Mouse (Mus musculus): ENCODE results near the gene BC025920. TPM values are rescaled to one million over a fixed set of nuclear protein-coding genes. Genes with fewer than 3 reads are reported as not detected.

The BC025920 gene
- total RNA-seq, 2 experiments from 2014 or later = 3.1 to 3.3 TPM

DNA sequence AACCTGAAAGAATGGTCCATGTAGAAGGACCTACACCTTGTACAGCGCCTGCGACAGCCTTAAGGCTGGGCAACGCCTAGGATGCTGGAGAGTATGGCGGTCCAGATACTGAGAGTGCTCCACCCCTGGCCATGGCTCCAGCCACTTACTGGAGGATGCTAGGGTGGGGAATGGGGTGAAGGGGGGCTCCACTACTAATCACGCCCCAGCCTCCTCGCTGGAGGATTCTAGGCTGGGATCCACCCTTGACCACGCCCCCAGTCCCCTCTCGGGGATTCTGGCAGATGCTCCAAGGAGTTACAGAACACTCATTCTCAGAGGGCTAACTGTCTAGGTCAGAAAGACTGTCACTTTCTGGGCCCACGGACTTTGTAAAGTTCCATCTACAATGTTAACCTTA, 33.1 kb upstream of the BC025920 start:
- DNase-seq (ENCODE audit: low spot score) = peak; percentile 75

DNA sequence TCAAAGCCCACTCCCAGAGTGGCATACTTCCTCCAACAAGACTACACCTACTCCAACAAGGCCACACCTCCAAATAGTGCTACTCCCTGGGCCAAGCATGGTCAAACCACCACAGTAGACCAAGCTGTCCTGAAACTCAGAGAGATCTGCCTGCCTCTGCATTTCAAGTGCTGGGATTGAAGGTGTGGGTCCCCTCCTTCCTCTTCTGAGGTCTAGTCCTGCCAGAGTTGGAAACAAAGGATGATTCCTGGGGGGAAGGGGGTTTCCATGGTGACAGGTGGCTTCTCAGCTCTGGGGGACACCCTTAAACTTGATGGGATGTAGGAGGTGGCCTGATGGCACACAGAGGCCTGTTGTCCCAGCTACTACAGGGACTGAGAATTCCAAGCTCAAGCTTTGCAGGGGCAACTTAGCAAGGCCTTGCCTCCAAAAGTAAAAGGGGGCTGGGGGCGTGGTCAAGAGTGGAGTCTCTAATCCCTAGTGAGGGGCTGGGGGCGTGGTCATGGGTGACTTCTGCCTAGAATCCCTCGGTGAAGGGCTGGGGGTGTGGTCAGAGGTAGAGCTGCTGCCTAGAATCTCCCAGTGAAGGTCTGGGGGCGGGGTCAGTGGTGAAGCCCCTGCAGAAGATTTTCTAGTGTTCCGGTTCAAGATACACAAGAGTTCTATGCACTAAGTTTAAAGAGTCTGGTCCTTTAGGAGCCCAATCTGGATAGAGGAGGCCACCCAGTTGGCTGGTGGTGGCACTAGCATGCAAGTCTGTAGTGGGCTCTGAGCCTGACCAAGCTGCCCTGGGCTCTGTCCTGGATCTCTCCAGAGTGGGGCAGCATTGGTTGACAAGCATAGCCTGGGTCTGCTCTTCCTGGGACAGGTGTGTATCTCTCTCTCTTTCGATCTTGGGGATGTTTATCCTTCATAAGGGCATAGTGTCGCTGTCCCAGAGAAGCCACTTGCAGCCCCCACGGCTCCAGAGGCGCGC, 31.7 kb upstream of the BC025920 start, which contains the start of gene Tle2:
Tle2 (plus strand) TSS at position 481 of the 976 bp plus-strand sequence.
- DNase-seq (ENCODE audit: low spot score) = no peak

DNA sequence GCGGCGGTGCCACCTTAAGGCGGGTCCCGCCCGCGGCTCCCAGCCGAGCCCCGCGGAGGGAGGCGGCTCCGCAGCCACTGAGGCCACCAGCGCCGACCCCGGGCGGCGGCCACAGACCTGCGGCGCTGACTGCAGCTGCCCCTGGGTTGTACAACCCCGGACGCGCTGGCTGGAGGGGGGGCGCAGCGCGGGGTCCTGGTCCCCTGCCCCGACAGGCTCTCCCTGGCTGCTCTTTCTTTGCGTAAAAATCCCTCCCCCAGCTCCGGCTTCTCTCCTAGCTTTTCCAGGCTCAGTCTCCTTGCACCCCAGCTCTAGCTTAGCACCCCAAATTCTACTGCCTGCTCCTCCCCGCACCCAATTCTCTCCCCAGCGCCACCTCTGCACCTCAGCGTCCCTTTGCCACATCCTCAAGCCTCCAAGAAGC, 30.9 kb upstream of the BC025920 start:
- DNase-seq (ENCODE audit: low spot score) = no peak

DNA sequence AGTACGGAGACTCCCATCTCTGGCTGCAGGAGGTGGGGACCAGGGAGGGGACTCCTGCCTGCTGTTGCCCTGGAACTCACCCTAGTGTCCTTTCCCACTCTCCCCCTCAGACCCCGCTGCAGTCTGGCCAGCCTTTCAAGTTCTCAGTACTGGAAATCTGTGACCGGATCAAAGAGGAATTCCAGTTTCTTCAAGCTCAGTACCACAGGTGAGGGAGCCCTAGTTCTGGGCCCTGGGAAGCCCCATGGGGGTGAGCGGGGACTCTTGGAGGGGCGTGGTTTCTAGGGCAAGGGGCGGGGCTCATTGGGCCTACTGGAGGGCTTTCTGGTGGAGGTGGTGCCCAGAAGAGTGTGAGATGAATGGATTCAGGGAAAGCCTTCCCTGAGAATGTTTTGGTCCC, 30.4 kb upstream of the BC025920 start:
- DNase-seq (ENCODE audit: low spot score) = no peak

DNA sequence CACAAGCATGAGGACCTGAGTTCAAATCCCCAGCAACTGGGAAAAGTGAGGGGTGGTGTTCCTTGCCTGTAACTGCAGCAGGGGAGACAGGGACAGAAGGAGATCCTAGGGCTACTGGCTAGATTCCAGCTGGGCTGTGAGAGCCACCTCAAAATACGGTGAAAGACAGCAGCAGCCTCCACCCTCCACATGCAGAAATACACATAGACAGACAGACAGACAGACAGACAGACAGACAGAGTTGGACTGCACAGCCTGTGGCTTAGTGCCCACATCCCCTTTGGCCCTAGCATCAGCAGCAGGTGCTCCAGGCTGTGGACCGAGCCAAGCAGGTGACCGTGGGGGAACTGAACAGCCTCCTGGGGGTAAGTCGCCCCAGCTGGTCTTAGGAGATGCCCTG, 26.1 kb upstream of the BC025920 start:
- DNase-seq (ENCODE audit: low spot score) = no peak

DNA sequence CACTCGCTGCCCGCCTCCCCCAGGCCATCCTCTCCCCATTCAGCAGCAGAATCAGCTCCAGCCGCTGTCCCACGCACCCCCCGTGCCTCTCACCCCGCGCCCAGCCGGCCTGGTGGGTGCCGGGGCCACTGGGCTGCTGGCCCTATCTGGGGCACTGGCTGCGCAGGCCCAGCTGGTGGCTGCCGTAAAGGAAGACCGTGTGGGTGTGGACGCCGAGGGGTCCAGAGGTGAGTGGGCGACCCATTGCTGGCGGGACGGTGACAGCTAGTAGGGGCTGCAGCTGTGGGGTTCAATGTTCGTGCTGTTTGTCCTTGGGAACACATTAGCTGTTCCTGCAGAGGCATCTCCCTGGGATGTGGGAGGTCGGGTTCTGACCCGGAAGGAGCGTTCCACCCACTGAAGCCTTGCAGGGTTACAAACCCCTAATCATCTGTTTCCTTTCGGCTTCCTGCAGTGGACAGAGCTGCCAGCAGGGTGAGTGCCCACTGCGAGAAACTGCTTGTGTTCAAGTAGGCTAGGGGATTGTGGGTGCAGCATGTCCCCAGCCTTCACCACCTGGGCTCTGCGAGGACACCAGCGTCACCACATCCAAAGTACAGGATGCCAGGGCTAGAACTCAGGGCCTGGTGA, 25.5 kb upstream of the BC025920 start:
- no peak for DNase-seq (ENCODE audit: low spot score)

DNA sequence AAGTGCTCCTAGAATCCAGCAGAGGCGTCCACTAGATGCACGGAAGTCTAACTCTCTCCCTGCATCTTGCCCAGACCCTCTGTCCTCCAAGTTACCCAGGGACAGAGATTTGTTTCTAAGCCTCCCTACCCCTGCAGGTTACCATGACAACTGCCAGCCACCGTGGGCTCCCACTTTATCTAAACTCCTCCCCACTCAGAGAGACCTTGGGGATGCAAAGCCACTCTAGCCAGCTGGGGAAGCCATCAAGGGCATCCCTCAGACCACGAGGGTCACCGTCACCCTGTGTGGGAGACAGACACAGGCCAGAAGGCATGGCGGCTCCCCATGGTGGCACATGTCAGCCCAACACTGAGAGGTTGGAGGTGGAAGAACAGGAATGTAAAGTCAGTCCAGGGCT, 22.7 kb upstream of the BC025920 start:
- DNase-seq (ENCODE audit: low spot score) = no peak

DNA sequence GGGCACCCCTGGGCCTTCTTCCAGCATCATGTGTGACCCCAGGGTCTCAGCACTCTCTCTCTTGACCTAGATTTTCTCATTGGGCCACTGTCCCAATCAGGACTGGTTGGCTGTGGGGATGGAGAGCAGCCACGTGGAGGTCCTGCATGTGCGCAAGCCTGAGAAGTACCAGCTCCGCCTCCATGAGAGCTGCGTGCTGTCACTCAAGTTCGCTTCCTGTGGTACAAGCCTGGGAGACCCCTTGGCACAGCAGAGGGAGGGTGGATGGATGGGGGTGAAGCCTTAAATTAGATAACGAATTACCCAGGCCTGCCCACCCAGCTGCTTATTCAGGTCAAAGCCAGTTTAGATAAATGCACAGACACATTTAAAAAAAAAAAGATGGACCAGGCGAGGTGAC, 17.3 kb upstream of the BC025920 start:
- no peak for DNase-seq (ENCODE audit: low spot score)

DNA sequence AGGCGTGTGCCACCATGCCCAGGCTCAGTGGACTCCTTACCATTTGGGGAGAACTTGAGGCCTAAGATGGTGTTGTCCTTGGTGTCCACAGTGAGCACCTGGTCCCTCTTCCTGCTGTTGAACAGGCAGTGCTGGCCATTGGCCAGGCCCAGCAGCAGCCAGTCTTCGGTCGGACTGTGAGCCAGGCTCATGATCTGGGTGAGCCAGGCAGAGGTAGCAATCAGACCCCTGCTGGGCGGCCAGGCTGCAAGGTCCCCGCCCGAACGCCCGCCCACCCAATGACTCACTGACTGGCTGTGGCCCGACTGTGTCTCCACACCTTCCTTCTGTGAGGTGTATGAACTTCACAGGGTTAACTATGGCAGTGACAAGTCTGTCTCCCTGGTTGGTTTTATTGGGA, 14.2 kb upstream of the BC025920 start:
- DNase-seq (ENCODE audit: low spot score) = no peak

DNA sequence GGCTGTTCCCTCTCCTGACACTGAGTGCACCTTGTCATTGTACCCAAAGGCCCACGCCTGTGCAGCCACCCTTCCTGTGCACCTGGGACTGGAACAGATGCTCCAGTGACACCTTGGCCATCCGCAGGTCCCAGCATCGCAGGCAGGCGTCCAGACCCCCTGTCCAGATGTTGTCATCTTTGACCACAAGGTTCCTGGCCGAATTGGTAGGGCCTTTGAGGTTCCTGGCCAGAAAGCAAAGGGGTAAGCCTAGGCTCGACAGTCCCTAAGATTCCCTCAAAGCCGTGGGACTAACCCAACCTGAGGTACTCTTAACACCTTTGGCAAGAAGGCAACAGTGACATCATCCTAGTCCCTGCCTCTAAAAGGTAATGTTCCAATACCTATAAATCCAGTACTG, 13.4 kb upstream of the BC025920 start:
- DNase-seq (ENCODE audit: low spot score) = no peak

DNA sequence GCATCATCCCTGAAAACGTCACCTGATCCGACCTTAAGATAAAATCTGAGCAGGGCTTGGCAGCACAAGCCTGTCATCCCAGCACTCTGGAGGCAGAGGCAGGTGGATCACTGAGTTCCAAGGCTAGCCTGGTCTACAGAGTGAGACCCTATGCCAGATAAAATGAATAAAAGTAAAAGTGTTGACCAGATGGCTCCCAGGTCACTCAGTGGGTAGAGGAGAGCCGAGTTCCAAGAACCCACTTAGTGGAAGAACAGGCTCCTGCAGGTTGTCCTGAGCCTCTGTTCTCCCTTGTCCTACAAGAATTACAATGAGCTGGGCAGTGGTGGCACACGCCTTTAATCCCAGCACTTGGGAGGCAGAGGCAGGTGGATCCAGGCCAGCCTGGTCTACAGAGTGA, 12.8 kb upstream of the BC025920 start:
- DNase-seq (ENCODE audit: low spot score) = no peak

DNA sequence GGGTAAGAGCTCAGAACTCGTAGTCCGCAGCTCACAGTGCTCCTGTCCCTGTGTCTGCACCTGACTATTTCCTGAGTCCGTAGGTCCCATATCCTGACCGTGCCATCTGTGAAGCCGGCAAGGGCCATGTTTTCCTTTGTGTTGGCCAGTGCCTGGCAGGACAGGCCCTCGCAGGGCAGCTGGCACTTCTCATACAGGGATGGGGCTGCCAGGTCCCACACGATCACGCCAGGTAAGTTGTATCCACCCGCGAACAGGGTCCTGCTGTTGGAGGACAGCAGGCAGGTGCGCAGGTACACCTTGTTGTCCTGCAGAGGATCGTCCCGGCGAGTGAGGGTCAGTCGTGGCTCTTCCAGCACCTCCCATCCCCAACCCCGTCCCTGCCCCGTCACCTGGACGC, 12.1 kb upstream of the BC025920 start:
- no peak for DNase-seq (ENCODE audit: low spot score)

DNA sequence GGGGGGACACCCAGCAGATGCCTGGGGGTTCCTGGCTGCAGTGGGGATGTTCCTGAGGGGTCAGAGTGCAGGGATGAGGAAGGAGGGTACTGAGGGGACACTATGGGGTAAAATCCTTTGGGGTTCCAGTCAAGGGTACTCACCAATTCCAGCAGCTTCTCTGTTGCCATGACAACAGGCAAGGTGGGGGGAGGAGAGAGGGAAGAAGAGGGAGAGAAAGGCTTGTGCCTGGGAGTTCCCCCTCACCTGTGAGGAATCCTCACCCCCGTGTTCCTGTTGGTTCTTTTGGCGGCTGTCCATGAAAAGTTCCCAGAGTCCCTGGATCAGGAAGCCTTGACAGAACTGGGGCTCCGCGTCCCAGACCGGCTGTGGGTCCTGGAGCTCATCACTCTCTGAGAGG, 10.5 kb upstream of the BC025920 start:
- no peak for DNase-seq (ENCODE audit: low spot score)

DNA sequence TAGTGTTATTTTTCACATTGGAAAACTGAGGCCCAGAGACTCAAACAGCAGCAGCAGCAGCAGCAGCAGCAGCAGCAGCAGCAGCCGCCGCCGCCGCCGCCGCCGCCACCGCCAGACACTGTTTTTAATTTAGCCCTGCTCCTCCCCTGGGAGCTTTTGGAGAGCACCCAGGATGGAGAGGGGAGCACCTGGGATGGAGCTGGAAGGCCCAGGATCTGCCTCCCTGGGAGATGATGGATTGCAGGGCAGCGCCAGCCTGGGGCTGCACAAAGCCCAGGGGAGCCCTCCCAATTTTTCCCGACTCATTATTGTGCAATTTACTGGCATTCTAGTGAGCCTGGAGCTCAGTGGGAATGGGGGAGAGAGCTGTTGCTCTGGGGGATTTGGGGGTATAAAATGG, 9.5 kb upstream of the BC025920 start:
- DNase-seq (ENCODE audit: low spot score) = peak; percentile 63

DNA sequence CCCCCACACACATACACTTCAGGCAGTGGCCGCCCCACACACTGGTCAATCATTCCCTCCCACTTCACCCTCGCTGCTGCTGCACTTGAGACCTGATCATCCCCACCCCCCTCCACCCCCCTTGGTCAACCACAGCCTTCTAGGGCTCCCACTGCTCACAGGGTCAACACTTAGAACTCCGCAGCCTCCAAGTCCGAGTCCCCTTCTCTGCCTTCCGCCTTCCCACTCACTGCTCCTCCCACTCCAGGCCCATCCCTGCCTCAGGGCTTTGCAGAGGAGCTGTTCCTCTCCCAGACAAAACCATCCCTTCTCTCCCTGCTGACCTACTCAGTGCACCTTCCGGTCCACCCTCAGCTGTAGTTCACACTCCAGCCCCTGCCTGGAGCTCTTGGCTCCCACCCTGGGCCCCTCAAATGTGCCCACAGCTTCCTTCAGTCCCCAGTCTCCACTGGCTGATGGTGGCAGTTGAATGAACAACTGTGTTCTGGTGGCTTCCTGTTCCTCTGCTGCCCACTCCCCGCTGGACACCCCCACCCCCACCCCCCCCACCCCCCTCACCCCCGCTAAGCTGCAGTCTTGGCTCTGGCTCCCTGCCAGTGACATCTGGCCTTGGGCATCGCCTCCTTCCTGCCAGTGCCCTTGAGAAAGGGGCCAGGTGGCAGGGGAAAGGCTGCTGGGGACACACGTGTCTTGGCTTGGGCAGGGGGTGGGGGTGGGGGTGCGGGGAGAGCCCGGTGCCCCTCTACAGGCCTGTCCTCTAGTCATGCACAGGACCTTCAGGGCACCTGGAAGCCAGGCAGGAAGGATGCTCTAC, 8.7 kb upstream of the BC025920 start:
- peak; percentile 50 for DNase-seq (ENCODE audit: low spot score)

DNA sequence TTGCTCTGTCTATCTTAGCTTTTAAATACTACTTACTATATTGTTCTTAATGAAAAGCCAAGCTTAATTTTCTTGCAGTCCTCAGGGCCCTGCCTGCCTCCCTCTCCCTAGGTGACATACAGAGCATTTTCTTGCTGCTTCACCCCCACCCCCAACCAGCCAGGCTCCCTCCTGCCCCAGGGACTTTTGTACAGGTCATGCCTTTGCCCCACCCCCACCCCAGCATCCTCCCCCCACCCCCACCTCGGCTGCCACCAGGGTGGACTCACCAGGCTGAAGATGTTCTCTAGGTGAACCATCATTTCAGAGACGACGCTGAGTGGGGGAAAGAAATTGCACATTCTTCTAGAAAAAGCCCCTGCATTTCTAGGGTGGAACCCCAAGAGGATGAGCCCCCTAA, 7.7 kb upstream of the BC025920 start:
- DNase-seq (ENCODE audit: low spot score) = no peak

DNA sequence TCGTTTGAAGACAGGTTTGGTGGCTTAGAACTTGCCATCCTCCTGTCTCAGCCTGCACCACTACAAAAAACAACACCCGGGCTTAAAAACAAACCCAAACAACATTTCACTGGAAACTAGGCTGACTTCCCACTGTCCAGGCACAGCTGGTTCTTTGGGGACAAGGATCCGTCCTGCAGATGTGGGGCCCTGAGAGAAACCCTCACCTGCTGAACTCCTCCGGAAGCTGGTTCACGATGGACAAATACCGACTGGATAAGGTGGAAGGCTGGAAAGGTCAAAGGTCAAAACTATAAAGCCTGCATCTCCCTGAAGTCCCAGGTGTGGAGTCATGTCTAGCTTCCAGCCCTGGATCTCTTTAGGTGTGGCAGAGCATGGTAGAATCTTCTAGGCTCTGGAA, 7.2 kb upstream of the BC025920 start:
- DNase-seq (ENCODE audit: low spot score) = no peak

DNA sequence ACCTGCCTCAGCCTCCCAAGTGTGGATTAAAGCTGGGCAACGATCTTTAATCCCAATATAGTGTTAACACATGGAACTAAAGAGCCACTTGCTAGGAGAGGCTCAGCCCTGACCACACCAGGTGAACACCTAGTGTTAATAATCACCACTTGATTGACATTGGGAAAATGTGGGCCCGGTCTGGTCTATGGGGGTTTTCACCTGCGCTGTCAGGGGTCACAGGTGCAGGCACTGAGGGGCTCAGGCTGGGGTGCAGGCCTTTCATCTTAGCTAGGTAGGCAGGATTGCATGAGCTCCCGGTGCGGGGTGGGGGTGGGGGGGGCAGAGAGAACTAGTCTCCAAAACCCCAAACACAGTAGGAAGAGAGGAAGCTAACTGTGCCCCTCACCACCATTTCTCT, 6.4 kb upstream of the BC025920 start:
- DNase-seq (ENCODE audit: low spot score) = no peak

DNA sequence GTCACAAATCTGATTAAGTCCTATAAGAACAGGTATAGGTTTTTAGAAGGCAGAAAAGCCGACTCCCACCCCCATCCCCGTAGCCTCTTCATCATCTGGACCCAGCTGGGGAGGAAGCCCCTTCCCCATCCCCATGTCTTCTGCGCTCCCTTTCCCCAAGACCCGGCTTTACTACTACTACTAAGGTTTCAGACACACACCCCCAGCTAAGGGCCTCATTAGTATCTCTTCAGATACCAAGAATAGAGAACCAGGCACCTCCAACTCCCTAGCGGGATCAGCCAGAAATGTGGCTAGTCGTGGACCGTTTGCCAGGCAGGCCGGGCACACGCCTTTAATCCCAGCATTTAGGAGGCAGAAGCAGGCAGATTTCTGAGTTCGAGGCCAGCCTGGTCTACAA, 6.0 kb upstream of the BC025920 start:
- no peak for DNase-seq (ENCODE audit: low spot score)

DNA sequence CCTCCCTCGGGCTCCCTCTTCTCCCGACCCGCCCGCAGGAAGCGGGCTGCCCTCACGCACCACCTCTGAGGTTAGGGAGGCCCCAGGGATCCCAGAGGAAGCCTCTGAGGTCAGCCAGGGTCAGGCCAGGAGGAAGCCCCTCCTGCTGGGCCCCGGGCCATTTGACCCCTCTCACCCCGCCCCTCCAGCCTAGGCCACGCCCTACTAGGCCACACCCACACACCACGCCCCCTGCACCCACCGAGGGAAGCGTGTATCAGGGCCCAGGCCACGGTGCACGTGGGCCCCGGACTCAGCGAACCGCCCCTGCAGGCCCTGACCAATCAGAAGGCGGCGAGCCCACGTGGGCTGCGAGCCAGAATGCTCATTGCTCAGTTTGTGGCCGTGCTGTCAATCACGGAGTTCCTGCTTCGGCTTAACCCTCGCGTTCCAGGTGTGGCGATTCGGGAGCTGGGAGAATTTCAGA, 5.3 kb upstream of the BC025920 start, which contains the start of gene Tle6:
Tle6 (minus strand) TSS at position 336 of the 466 bp plus-strand sequence.
- DNase-seq (ENCODE audit: low spot score) = peak; percentile 95

DNA sequence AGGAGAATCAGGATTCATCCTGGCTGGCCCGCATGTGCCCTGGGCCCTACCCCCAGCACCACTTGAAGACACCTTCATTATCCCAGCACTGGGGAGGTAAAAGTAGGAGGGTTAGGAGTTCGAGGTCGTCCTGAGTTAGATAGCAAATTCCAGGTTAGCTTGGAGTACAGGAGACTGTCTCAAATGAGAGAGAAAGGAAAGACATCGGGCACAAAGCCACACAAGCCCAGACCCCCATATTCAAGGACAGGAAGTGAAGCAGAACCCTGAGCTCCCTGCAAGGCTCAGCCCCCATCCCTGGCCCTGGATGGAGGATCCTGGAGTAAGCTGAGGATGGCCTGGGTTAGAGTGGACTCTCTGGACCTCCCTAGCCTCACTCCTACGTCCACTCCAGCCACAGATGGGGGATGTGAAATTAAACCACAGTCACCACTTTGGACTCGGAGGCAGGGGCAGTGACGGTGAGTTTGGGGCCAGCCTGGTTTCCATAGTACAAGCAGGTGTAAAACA, 4.6 kb upstream of the BC025920 start:
- no peak for DNase-seq (ENCODE audit: low spot score)

DNA sequence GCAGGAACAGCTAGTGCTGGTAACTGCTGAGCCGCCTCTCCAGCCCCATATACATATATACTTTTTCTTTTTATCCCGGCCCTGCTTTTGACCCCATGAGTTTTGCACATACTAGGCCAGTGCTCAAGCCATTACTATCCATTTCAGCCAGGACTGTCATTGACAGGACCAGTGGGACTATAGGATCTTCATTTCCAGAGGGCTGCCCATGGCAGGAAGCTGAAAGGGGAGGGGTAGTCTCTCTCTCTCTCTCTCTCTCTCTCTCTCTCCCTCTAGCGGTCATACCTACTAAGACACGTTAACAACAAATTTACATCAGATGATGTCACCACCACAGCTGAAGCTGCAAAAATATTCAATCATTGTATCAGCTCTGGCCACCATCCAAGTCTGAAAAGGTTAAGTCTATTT, 3.3 kb upstream of the BC025920 start:
- DNase-seq (ENCODE audit: low spot score) = peak; percentile 32

Data from gastrocnemius, adult 18-20 months (tissue).